Mouse (Mus musculus) bone marrow, adult 2 months (tissue): ENCODE results near the gene Cisd2.

Experiments used
- CTCF ChIP-seq: fragments of 200-500 bp; IDR thresholded peaks from 2 replicates; pipeline ENCODE4 v1.5.1; 2011; ENCODE audit warnings: low read length, control low read depth; ENCODE audit not compliant: control insufficient read depth, insufficient read depth
- POLR2A ChIP-seq: fragments of 200-500 bp; IDR thresholded peaks from 2 replicates; pipeline ENCODE4 v1.6.1; 2011; ENCODE audit warnings: low read depth, mild to moderate bottlenecking, control low read depth, low read length, borderline replicate concordance; ENCODE audit not compliant: control insufficient read depth

- TF ChIP-seq POLR2A (no peak), CTCF (no peak)
Measured at GRCm38 (mm10) chr3:135403856-135404255, 19.9 kb downstream of the Cisd2 start.
